Mouse (Mus musculus): ENCODE data around the gene Gm28047. TPM values are rescaled to one million over a fixed set of nuclear protein-coding genes. Genes with fewer than 3 reads are reported as not detected.
"Not testable (repeated sequence)": the region's sequence is repeated elsewhere in the genome, so short reads cannot be mapped to it uniquely, and the experiment has no call there.

The Gm28047 gene
- polyA plus RNA-seq, 1 experiment from 2014 or later: not detected

GRCm38 (mm10) chr15:102617654-102618053 lies 7.2 kb downstream of the Gm28047 start:
- Histone ChIP-seq H3K27ac (replicated peaks) (no peak overlapping the region), H3K4me2 (no peak overlapping the region), H3K9me3 (replicated peaks) (no peaks in the 10 kb centered on the region), H3K4me1 (no peaks in the 10 kb centered on the region), H3K36me3 (no peaks in the 10 kb centered on the region), H3K4me3 (replicated peaks) (no peak overlapping the region), H3K9ac (replicated peaks) (no peak overlapping the region), H3K27me3 (replicated peaks) (no peaks in the 10 kb centered on the region)
- ATAC-seq (ENCODE audit: low FRiP score): no peak
- WGBS: 96% methylated on average over 1 of the region's 1 CpGs

GRCm38 (mm10) chr15:102616174-102616573 lies 8.7 kb downstream of the Gm28047 start:
- no peak for ATAC-seq (ENCODE audit: low FRiP score)
- no peak overlapping the region for H3K27ac ChIP-seq (replicated peaks)
- H3K36me3 ChIP-seq: no peaks in the 10 kb centered on the region
- no peak overlapping the region for H3K9ac ChIP-seq (replicated peaks)
- no peaks in the 10 kb centered on the region for H3K4me1 ChIP-seq
- H3K27me3 ChIP-seq (replicated peaks): no peaks in the 10 kb centered on the region
- H3K4me3 ChIP-seq (replicated peaks): no peak overlapping the region
- H3K4me2 ChIP-seq: no peak overlapping the region
- 97% methylated on average over 2 of the region's 2 CpGs for WGBS
- H3K9me3 ChIP-seq (replicated peaks): no peaks in the 10 kb centered on the region

GRCm38 (mm10) chr15:102614224-102614623 lies 10.6 kb downstream of the Gm28047 start:
- Histone ChIP-seq H3K27ac (replicated peaks) (no peak overlapping the region), H3K27me3 (replicated peaks) (no peaks in the 10 kb centered on the region), H3K9me3 (replicated peaks) (no peaks in the 10 kb centered on the region), H3K4me2 (no peak overlapping the region), H3K4me3 (replicated peaks) (no peak overlapping the region), H3K36me3 (no peaks in the 10 kb centered on the region), H3K9ac (replicated peaks) (no peak overlapping the region), H3K4me1 (no peaks in the 10 kb centered on the region)
- no peak for ATAC-seq (ENCODE audit: low FRiP score)

- no peak overlapping the region for H3K4me3 ChIP-seq (replicated peaks)
- H3K36me3 ChIP-seq: no peaks in the 10 kb centered on the region
- H3K9ac ChIP-seq (replicated peaks): no peak overlapping the region
- H3K4me2 ChIP-seq: no peak overlapping the region
- H3K9me3 ChIP-seq (replicated peaks): no peaks in the 10 kb centered on the region
- no peaks in the 10 kb centered on the region for H3K27me3 ChIP-seq (replicated peaks)
- ATAC-seq (ENCODE audit: low FRiP score): no peak
- H3K4me1 ChIP-seq: no peaks in the 10 kb centered on the region
- H3K27ac ChIP-seq (replicated peaks): no peak overlapping the region
These were observed 11.9 kb downstream of the Gm28047 start for GRCm38 (mm10) chr15:102612966-102613365.

GRCm38 (mm10) chr15:102608586-102608985 lies 16.3 kb downstream of the Gm28047 start:
- WGBS: 74% methylated on average over 1 of the region's 1 CpGs
- not testable (repeated sequence) for ATAC-seq (ENCODE audit: low FRiP score)

GRCm38 (mm10) chr15:102593996-102594656 lies 30.7 kb downstream of the Gm28047 start:
- H3K9me3 ChIP-seq (replicated peaks): no peaks in the 10 kb centered on the region
- no peaks in the 10 kb centered on the region for H3K36me3 ChIP-seq
- 0 out of 2 replicates have a peak overlapping the region, but pooled peaks have one; percentile 17 for H3K9ac ChIP-seq (replicated peaks)
- no peaks in the 10 kb centered on the region for H3K27me3 ChIP-seq (replicated peaks)
- peak; percentile 82 for ATAC-seq (ENCODE audit: low FRiP score)
- peaks cover 22% of the 10 kb centered on the region for H3K4me1 ChIP-seq
- peak overlapping the region; percentile 68 for H3K27ac ChIP-seq (replicated peaks)
- peak overlapping the region; percentile 46 for H3K4me2 ChIP-seq
- WGBS: 9% methylated on average over 8 of the region's 8 CpGs
- H3K4me3 ChIP-seq (replicated peaks): 0 out of 2 replicates have a peak overlapping the region, but pooled peaks have one; percentile 15

More at GRCm38 (mm10) chr15:102608586-102608985, 16.3 kb downstream of the Gm28047 start:
- not testable (repeated sequence) for H3K4me3 ChIP-seq (replicated peaks); H3K9ac ChIP-seq (replicated peaks); H3K9me3 ChIP-seq (replicated peaks); H3K4me1 ChIP-seq; H3K27ac ChIP-seq (replicated peaks); H3K4me2 ChIP-seq; H3K36me3 ChIP-seq; H3K27me3 ChIP-seq (replicated peaks)

GRCm38 (mm10) chr15:102592674-102593073 lies 32.2 kb downstream of the Gm28047 start:
- Histone ChIP-seq H3K4me2 (no peak overlapping the region), H3K9ac (replicated peaks) (no peak overlapping the region), H3K27ac (replicated peaks) (no peak overlapping the region), H3K9me3 (replicated peaks) (no peaks in the 10 kb centered on the region), H3K4me3 (replicated peaks) (no peak overlapping the region), H3K36me3 (no peaks in the 10 kb centered on the region), H3K4me1 (peaks cover 22% of the 10 kb centered on the region), H3K27me3 (replicated peaks) (no peaks in the 10 kb centered on the region)
- no peak for ATAC-seq (ENCODE audit: low FRiP score)
- 38% methylated on average over 1 of the region's 1 CpGs for WGBS

GRCm38 (mm10) chr15:102590567-102590966 lies 34.3 kb downstream of the Gm28047 start:
- Histone ChIP-seq H3K4me3 (replicated peaks) (no peak overlapping the region), H3K36me3 (no peaks in the 10 kb centered on the region), H3K9ac (replicated peaks) (no peak overlapping the region), H3K27me3 (replicated peaks) (no peaks in the 10 kb centered on the region), H3K9me3 (replicated peaks) (no peaks in the 10 kb centered on the region), H3K4me1 (peaks cover 22% of the 10 kb centered on the region), H3K27ac (replicated peaks) (no peak overlapping the region), H3K4me2 (no peak overlapping the region)
- ATAC-seq (ENCODE audit: low FRiP score): no peak
- 96% methylated on average over 1 of the region's 1 CpGs for WGBS

GRCm38 (mm10) chr15:102589826-102590225 lies 35.0 kb downstream of the Gm28047 start:
- H3K9me3 ChIP-seq (replicated peaks): no peaks in the 10 kb centered on the region
- H3K4me2 ChIP-seq: no peak overlapping the region
- H3K36me3 ChIP-seq: no peaks in the 10 kb centered on the region
- no peak overlapping the region for H3K9ac ChIP-seq (replicated peaks)
- H3K27me3 ChIP-seq (replicated peaks): no peaks in the 10 kb centered on the region
- no peak overlapping the region for H3K27ac ChIP-seq (replicated peaks)
- H3K4me1 ChIP-seq: peaks cover 21% of the 10 kb centered on the region
- 97% methylated on average over 8 of the region's 8 CpGs for WGBS
- ATAC-seq (ENCODE audit: low FRiP score): no peak
- H3K4me3 ChIP-seq (replicated peaks): no peak overlapping the region

GRCm38 (mm10) chr15:102585501-102585900 lies 39.4 kb downstream of the Gm28047 start:
- Histone ChIP-seq H3K27ac (replicated peaks) (peak overlapping the region; percentile 72), H3K36me3 (no peaks in the 10 kb centered on the region), H3K4me1 (peaks cover 19% of the 10 kb centered on the region), H3K4me3 (replicated peaks) (no peak overlapping the region), H3K9ac (replicated peaks) (no peak overlapping the region), H3K9me3 (replicated peaks) (no peaks in the 10 kb centered on the region), H3K27me3 (replicated peaks) (no peaks in the 10 kb centered on the region), H3K4me2 (no peak overlapping the region)
- 32% methylated on average over 5 of the region's 5 CpGs for WGBS
- ATAC-seq (ENCODE audit: low FRiP score): no peak

- Histone ChIP-seq H3K4me3 (replicated peaks) (no peak overlapping the region), H3K27ac (replicated peaks) (peak overlapping the region; percentile 81), H3K36me3 (no peaks in the 10 kb centered on the region), H3K4me2 (peak overlapping the region; percentile 11; the same call in 1 of the 2 replicates), H3K9ac (replicated peaks) (no peak overlapping the region), H3K9me3 (replicated peaks) (no peaks in the 10 kb centered on the region), H3K27me3 (replicated peaks) (no peaks in the 10 kb centered on the region), H3K4me1 (peaks cover 19% of the 10 kb centered on the region)
- ATAC-seq (ENCODE audit: low FRiP score): 0 out of 2 replicates have a peak, but pooled peaks have one; percentile 61
- WGBS: 17% methylated on average over 8 of the region's 8 CpGs
These were observed 41.0 kb downstream of the Gm28047 start for GRCm38 (mm10) chr15:102583708-102584383.

- H3K4me2 ChIP-seq: no peak overlapping the region
- no peaks in the 10 kb centered on the region for H3K9me3 ChIP-seq (replicated peaks)
- no peak for ATAC-seq (ENCODE audit: low FRiP score)
- no peaks in the 10 kb centered on the region for H3K36me3 ChIP-seq
- H3K4me1 ChIP-seq: peaks cover 19% of the 10 kb centered on the region
- WGBS: 63% methylated on average over 1 of the region's 1 CpGs
- H3K4me3 ChIP-seq (replicated peaks): no peak overlapping the region
- H3K27ac ChIP-seq (replicated peaks): no peak overlapping the region
- no peak overlapping the region for H3K9ac ChIP-seq (replicated peaks)
- H3K27me3 ChIP-seq (replicated peaks): no peaks in the 10 kb centered on the region
These were observed 43.7 kb downstream of the Gm28047 start for GRCm38 (mm10) chr15:102581205-102581604.
